Mouse (Mus musculus): ENCODE data around the gene Shprh.

GRCm38 (mm10) chr10:11145580-11145979 lies 3.6 kb upstream of the Shprh start:
- TF ChIP-seq FLI1 (IDR thresholded peaks at IDR 0.05; ENCODE audit: low read length) (no peak), GATA1 (IDR thresholded peaks at IDR 0.05; ENCODE audit: borderline replicate concordance, low read length) (no peak)
